ENCODE assay signal across 16 mouse cellular contexts in the genomic region with DNA sequence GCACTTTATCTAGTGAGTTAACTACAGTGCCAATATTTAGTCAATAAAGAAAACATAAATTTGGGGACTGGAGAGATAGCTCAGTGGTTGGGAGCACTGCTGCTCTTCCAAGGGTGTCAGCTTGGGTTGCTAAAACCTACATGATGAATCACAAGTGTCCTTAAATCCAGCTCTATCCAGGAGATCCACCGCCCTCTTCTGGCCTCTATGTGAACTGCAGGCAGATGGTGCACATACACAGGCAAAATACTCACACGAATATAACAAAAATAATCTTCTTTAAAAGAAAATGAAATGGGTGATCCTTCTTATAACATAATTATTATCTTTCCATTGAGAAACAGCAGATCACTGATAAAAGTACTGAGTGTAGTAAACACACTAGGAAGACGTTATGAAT.
DNase-seq lines count a peak whose midpoint lies in the region; ATAC-seq and TF ChIP-seq lines count a peak whose summit lies in the region.
"Had no signal": no experiment of that assay in that cellular context is flagged by ENCODE, and none has a peak within 500 bp of the region (broad histone marks: within the 10 kb centered on the region; RNA-seq: fewer than 3 reads in every experiment).

No protein-coding gene starts in this region.

- peak; percentile 12 for DNase-seq in kidney, postnatal 10 days
- no peak for DNase-seq in kidney, adult 11 months
- DNase-seq in thymus, postnatal 4 days, result peak; percentile 5
- DNase-seq in thymus, postnatal 10 days (ENCODE audit: low spot score in 2 of 2), result no peak
- DNase-seq in Patski (ENCODE audit: low read depth, low spot score), result no peak
- DNase-seq in frontal cortex, postnatal 25 days (ENCODE audit: low spot score in 2 of 2), result no peak
- DNase-seq: adrenal gland, adult 8-10 months; cerebellum, postnatal 14 days; heart, postnatal 4 days; right cerebral cortex, adult 18-20 months had no signal

- no peaks in the 10 kb centered on the region for H3K9me3 ChIP-seq in hindbrain, embryonic 12.5 days (replicated peaks)
- H3K9me3 ChIP-seq: lung, embryonic 15.5 days; midbrain, embryonic 15.5 days had no signal

- no peak overlapping the region for H3K4me2 ChIP-seq in hindbrain, embryonic 12.5 days (replicated peaks)
- H3K4me2 ChIP-seq: heart, embryonic 13.5 days; lung, embryonic 15.5 days; midbrain, embryonic 15.5 days had no signal

- H3K9ac ChIP-seq in hindbrain, embryonic 12.5 days, result no peak overlapping the region
- H3K9ac ChIP-seq: heart, embryonic 13.5 days; lung, embryonic 15.5 days; midbrain, embryonic 15.5 days had no signal

- POLR2A ChIA-PET in Patski (lab: Charles Lee), result no interaction called here

- no peak for ATAC-seq in Patski
- ATAC-seq in hindbrain, embryonic 12.5 days (ENCODE audit: low FRiP score), result no peak
- ATAC-seq: forebrain, embryonic 14.5 days; inflammation-experienced regulatory T-cells, adult 6 months; midbrain, embryonic 15.5 days had no signal

- H3K27ac ChIP-seq in hindbrain, embryonic 12.5 days, result no peak overlapping the region
- H3K27ac ChIP-seq: heart, embryonic 13.5 days; lung, embryonic 15.5 days; midbrain, embryonic 15.5 days had no signal

- in situ Hi-C loops in Patski (cut with MboI; ENCODE audit: low pct_unique_long_range_greater_than_20kb), result no loop called here

- no peak overlapping the region for H3K4me3 ChIP-seq in hindbrain, embryonic 12.5 days
- H3K4me3 ChIP-seq: heart, embryonic 13.5 days; lung, embryonic 15.5 days; midbrain, embryonic 15.5 days had no signal

- H3K27me3 ChIP-seq in Patski, result no peaks in the 10 kb centered on the region
- no peaks in the 10 kb centered on the region for H3K27me3 ChIP-seq in hindbrain, embryonic 12.5 days
- H3K27me3 ChIP-seq: heart, embryonic 13.5 days; lung, embryonic 15.5 days; midbrain, embryonic 15.5 days had no signal

- 90% methylated on average over 3 of the region's 3 CpGs for WGBS in hindbrain, embryonic 12.5 days

- H3K4me1 ChIP-seq in hindbrain, embryonic 12.5 days, result 0 out of 2 replicates have a peak, but pooled peaks cover 2% of the 10 kb centered on the region
- H3K4me1 ChIP-seq: lung, embryonic 15.5 days; midbrain, embryonic 15.5 days had no signal

- CTCF ChIA-PET in Patski (lab: Charles Lee), result interaction anchor here (1.3 kb wide), 1 partner anchor 13 kb away, joined by 3 read pairs; no protein-coding TSS in a partner anchor

- H3K36me3 ChIP-seq in hindbrain, embryonic 12.5 days, result no peaks in the 10 kb centered on the region
- H3K36me3 ChIP-seq: heart, embryonic 13.5 days; lung, embryonic 15.5 days; midbrain, embryonic 15.5 days had no signal

- peak; percentile 57 for TF ChIP-seq CTCF in Patski (IDR thresholded peaks at IDR 0.05)

Comparison
In these comparisons a context has a peak if more than half of its experiments do, and no peak if none do; other contexts are left out.
1. DNase-seq: peak in kidney, postnatal 10 days (single experiment) and thymus, postnatal 4 days (single experiment); none in kidney, adult 11 months (single experiment), thymus, postnatal 10 days (0 of 2), Patski (single experiment) and frontal cortex, postnatal 25 days (0 of 2).